Mouse (Mus musculus) left cerebral cortex, postnatal 25 days (tissue): ENCODE data around the gene A930004D18Rik. TPM values are rescaled to one million over a fixed set of nuclear protein-coding genes. Genes with fewer than 3 reads are reported as not detected.
A peak's percentile ranks its signal among the peaks of the same experiment; 100 is the strongest.

Experiments
- DNase-seq, 2 experiments: peaks; one replicate each; pipeline ENCODE4 v3.0.0; 2022; ENCODE audit warnings: low spot score in 2 of 2, mixed read lengths in 1 of 2
- intact Hi-C: fragments of 180-260 bp; cut with DNase I; formaldehyde crosslinking; loops from one replicate; pipeline ENCODE4 v1.15.1; 2025
- total RNA-seq, 2 experiments: library from RNA; stranded (reverse); gene quantifications; 2 replicates each; pipeline ENCODE4 v1.2.3; 2021

A930004D18Rik gene
- total RNA-seq = 1 to 10 TPM; 1.7 to 2.8 TPM

DNA sequence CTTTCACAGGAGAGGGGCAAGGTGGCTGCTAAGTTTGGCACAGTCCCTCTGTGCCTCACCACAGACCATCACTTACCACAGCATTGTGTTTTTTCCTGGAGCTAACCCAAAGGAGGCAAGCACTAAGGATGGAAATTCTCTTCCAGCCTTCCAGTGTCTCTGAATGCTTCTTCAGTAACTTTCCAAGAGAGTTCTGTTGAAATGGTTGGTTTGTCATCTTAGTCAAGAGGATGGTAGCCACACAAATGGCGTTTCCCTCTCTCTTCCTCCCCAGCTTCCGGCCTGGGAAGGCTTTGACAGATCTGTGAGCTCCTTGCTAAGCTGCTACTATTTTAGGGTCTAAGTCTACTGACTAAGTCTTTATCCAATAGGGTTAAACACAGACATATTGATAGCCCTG lies at the start of gene A930004D18Rik:
Gene A930004D18Rik, minus strand, starts transcription at position 247 of the 400 bp plus-strand sequence.
- no peak for DNase-seq
- intact Hi-C loops = no loop called here

DNA sequence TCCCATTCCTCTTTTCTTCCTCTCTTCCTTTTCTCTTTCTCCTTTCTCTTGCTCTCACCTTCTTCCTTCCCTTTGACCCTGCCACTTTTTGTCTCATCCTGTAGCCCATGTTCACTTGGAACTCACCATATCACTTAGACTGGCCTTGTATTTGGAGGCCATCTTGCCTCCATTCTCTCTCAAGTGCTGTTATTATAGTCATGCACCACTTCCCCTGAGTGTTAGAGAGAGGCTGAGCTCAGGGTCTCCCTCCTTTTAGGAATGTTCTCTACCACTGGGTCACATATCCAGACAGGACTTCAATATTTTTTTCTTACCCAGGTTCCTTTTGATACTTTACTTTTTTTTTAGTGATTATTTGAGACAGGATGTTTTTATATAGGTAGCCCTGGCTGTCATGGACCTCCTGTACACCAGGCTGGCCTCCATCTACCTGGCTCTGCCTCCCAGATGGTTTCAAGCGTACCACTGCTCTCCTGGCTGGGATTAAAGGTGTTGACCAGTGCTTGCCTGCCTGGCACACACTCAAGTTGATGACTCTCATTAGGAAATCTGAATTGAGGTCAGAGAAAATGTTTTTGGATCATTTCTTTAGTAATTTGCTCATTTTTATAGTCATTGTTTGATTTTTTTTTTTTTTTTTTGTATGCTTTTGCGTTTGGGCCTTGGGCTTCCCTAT lies 42.8 kb upstream of the A930004D18Rik start:
- no peak for DNase-seq
- intact Hi-C loops = no loop called here

DNA sequence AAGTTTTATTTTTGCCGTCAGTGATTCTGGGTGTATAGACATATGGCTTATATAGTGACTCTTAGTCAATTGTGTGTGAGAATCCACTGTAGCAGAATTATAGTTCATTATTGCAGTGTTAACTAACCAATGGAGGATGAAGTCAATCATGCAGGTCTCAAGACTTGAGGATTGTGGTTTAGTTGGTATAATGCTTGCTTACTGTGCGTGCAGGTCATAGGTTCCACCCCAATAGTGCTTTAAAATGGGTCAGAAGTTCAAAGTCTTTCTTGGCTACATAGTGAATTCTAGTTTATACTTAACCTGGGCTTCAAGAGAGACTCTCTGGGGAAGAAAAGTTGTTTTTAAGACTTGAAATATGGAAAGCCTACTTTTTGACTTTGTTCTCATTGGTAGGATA lies 34.4 kb upstream of the A930004D18Rik start:
- no peak for DNase-seq
- intact Hi-C loops = no loop called here

DNA sequence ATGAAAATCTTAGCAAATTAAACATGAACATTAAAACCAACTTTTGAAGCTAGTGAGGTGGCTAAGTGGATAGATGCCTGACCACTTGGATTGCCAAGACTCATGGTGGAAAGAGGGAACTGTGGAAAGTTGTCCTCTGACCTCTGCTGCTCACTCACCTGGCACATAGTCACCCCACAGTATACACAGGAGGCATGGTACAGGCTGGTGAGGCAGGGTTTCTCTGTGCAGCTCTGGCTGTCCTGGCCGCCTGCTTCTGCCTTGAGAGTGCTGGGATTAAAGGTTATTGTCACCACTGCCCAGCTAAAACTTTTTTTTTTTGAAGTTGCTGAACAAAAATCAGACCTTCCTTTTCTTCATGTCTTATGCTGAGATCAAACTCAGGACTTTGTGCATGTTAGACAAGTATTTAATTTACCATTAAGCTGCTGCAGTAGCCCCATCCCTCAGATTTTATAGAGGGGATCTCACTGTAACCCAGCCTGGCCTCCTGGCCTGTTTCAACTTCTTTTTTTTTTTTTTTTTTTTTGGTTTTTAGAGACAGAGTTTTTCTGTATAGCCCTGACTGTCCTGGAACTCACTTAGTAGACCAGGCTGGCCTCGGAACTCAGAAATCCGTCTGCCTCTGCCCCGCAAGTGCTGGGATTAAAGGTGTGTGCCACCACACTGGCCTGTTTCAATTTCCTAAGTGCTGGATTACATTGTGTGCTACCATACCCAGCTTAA lies 30.7 kb upstream of the A930004D18Rik start:
- DNase-seq = no peak
- intact Hi-C loops = no loop called here

DNA sequence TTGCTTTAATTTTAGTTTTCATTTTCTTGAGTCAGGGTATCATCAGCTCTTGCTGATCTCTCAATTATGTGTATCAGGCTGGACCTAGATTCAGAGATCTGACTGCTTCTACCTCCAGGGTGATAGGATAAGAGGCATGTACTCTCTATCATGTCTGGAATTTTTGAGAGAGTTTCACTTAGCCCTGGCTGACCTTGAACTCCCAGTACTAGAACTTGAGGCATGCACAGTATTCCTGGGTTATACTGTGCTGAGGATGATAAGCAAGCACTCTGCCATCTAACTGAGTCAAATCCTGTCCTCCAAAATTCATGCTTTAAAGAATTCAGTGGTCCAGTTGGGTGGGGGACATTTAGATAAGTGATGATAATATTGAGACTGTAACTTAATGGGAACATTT lies 28.9 kb upstream of the A930004D18Rik start:
- intact Hi-C loops = no loop called here
- DNase-seq = no peak

DNA sequence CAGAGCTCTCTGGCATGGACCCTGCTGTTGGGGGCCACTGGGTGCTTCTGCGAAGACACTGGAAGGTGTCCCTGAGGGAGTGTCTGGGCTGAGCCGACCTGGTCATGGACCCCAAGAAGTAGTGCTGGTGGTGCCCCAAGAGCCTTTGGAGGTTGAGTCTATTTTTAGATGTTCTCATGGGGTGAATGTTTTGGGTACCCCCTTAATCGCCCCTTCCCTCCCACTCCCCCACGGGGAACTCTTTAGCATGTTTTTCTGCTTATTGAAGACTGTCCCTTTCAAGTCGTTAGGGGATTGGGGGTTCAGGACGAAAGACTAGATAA lies 28.1 kb upstream of the A930004D18Rik start:
- intact Hi-C loops = loop anchor here (2.0 kb wide), 1 partner anchor 39 kb away; no protein-coding TSS in a partner anchor
- no peak for DNase-seq

DNA sequence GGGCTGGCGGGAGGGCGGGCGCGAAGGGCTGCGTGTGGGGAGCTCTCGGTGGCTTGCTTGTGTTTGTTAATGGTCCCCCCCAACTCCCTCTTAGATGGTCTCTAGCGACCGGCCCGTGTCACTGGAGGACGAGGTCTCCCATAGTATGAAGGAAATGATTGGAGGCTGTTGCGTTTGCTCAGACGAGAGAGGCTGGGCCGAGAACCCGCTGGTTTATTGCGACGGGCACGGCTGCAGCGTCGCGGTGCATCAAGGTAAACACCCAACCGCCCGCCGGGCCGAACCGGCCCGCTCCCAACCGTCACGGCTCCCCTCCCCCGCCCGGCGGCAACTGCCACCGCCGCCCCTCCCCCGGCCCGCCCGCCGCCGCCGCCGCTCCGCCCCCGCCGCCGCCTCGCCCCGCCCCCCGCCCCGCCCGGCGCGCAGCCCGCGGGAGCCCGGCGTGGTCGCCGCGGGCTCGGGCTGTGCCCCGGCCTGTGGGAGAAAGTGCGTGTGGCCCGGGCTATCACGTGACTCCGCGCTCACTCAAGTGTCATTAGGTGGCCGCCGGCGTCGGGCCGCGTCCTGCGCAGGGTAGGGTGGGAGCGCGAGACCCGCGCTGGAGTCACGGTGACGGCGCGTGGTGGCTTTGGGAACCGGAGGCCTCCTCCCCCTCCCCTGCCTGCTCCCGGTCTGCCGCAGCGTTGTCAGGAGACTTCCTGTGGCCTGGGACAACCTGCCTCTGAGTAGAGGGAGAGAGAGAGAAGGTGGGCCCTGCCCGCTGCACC lies 27.6 kb upstream of the A930004D18Rik start:
- peak; percentile 50 to 65 for DNase-seq
- intact Hi-C loops = loop anchor here (1.0 to 2.0 kb wide), 2 partner anchors 9 to 38 kb away; no protein-coding TSS in a partner anchor

DNA sequence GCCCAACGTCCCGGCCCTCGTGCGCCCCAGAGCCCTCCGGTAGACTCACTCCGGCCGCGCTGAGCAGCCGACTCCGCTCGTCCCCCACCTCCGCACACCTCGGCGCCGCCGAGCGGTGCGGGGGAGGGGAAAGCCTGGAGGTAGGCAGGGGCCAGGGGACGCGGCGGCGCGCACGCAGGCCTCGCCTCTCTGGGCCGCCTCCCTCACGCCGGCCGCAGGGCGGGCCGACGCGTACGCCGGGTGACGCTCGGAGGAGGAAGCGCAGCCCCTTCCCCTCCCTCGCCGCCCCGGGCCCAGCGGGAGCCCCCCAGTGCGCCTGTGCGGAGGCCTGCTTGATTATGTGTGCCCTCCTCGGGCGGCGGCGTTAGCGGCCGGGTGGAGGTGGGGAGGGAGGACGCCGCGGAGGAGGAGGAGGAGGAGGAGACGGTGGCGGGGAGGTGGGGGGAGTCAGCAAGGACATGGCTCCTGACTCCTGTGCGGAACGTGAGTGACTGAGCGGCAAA lies 26.9 kb upstream of the A930004D18Rik start:
- intact Hi-C loops = loop anchor here (1.0 to 2.0 kb wide), 2 partner anchors 8 to 38 kb away; no protein-coding TSS in a partner anchor

DNA sequence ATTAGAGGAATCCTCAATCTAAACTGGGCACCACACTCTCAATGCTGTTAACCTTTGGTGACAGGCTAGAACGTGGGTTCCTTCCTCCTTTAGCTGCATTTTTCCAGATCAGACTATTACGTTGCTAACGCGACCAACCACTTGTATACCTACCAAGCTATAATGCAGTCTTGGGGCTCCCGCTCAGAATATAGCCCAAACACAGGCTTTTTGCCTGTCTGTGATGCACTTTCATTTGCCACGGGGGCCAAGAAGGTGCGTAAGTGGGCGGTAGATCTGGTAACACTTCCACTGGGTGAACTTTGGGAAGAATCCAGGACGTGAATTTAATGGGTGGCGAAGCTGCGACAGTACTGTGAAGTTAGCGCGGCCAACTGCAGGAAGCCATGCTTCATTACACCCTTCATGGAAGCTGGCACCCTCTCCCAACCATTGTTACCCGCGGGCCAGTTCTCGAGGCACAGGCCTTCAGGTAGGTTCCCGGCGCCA lies 26.3 kb upstream of the A930004D18Rik start:
- intact Hi-C loops = loop anchor here (1.0 to 2.0 kb wide), 2 partner anchors 8 to 37 kb away; no protein-coding TSS in a partner anchor
- peak; percentile 59 to 69 for DNase-seq

More for the DNA sequence above, 26.9 kb upstream of the A930004D18Rik start:
- peak; percentile 93 for DNase-seq

DNA sequence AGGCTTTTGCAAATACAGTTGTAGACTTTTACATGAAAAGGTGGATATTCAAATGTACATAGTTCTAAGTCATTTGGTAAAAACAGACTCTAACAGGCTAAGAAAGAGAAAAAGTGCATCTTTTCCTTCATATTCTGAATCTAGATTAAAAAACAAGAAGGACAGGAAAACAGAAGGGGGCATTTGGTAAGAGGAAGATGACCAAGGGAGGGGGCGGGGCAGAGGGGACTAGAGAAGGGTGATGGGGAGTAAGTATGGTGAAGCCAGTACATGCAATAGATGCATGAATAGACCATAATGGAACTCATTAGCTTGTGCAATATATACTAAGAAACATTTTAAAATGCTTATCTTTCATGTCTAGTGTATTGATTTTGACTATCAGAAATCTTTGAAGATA lies 22.9 kb upstream of the A930004D18Rik start:
- intact Hi-C loops = no loop called here
- no peak for DNase-seq

DNA sequence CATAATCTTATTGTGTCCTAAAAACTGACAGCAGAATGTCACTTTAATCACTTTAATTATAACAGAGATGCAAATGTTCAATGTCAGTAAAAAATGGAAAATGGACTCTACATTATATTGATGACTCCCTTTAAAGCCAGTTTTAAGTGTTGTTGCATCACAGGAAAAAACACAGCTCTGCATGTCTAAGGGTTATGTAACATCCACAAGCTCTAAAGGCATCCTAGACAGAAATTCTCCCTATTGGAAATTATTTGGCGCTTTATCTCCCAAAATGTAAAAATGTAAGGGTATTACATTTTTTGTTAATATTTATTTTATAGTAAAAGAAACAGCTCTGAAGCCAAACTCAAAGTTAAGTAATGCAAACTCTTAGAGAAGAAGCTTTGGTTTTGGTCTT lies 22.4 kb upstream of the A930004D18Rik start:
- intact Hi-C loops = loop anchor here (5.0 kb wide), 2 partner anchors 147 to 617 kb away; partner anchors contain the start of gene Bmi1
- DNase-seq = no peak

DNA sequence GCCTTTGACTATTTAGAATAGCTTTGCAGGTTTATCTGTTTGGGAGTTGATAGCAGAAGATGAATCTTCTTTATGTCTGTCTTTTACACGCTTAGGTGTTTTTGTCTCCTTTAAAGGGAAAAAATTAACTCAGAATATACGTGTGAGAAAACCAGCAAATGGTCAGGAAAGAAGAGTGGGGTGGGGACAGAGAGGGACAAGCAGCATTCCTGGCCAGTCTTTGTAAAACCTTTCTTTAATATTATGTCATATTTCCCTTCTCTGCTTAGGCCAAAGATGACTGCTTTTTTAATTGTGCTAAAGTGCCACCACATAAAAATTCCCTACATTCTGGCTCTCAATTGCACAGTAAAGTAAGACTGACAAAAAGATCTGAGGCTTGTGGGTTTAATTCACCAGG lies 21.5 kb upstream of the A930004D18Rik start:
- DNase-seq = no peak
- intact Hi-C loops = loop anchor here (5.0 kb wide), 2 partner anchors 148 to 618 kb away; partner anchors contain the start of gene Bmi1

DNA sequence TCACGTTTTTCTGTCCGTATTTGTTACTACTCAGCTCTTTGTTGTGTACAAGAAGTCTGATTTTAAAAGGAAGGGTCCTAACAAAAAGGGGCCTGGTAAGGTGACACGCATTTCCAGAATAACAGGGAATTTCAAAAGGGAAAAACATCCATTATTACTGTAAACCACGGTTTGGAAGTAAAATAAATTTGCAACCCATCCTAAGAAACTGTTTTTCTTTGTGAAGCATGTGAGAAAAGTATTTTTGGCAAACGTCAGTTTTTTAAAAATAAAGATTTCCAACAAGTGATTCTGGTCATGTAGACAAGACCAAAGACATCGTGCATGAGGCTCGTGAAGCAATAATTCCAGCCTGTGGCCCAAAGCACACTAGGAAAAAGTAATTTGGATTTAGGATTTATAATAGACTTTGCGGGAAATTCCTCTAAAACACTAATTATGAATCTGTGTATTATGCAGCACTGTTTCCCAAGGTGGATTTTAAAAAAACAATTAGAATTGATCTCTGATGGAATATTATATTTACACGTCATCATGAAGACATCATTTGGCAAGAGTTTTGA lies 20.7 kb upstream of the A930004D18Rik start:
- intact Hi-C loops = loop anchor here (5.0 kb wide), 2 partner anchors 149 to 619 kb away; partner anchors contain the start of gene Bmi1
- no peak for DNase-seq

DNA sequence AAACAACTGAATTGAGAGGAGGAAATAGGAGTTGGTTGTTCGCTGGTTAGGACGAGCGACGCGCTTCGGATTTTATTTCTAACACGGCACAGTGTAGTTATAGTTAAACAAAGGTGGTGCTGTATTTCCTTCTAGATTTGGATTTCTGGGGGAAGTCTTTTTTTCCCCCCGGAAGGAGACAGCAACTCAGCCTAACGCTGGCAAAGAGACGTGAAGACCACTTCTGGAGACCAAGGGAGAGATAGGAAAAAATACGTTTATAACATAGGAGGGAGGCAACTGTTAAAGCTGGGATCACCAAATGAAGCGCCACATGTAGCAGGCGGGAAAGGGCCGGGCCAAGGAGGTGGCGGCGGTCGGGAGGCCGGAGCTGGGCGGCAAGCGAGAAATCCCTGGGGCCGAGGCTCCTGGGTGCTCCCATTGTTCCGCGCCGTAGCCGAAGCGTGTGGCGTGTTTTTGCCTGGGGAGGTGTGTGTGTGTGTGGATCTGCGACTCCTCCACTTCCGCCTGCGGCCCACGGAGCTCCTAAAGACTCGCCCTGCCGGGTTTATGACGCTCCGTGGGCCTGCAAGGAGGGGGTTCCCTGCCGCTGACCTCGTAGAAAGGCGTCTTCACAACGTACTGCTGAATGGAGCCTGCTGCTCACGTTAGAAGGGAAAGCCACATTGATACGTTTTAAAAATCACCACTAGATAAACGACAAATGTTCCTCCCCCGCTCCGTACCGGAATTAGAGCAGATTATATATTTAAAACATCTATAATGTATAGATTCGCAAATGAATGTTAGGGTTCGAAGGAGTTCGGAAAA lies 20.0 kb upstream of the A930004D18Rik start:
- intact Hi-C loops = loop anchor here (2.0 to 5.0 kb wide), 3 partner anchors 29 to 620 kb away; partner anchors contain the start of gene Bmi1
- DNase-seq = peak; percentile 60 to 65

DNA sequence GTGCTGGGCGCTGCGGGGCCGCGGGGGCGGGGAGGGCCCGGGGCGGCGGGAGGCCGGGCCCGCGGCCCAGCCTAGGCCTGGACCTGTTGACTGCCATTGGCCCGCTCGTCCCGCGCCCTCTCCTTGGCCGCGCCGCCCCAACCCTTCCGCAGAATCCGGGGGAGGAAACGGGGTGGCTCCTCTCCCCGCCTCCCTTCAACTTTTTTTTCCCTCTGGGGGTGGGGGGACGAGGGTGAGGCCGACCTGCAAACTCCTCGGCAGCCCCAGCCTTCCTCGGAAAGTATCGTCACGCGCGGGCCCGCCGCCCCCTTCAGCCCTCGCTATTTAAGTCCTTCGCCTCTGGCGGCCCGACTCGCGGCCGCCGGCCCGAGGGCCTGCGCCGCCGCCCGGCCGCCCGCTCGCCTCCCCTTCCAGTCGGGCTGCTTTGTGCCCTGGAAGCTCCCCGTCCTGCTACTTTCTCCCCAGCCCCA lies 19.3 kb upstream of the A930004D18Rik start:
- intact Hi-C loops = loop anchor here (1.0 to 5.0 kb wide), 5 partner anchors 7 to 620 kb away; partner anchors contain the start of gene Bmi1
- peak; percentile 80 to 89 for DNase-seq

DNA sequence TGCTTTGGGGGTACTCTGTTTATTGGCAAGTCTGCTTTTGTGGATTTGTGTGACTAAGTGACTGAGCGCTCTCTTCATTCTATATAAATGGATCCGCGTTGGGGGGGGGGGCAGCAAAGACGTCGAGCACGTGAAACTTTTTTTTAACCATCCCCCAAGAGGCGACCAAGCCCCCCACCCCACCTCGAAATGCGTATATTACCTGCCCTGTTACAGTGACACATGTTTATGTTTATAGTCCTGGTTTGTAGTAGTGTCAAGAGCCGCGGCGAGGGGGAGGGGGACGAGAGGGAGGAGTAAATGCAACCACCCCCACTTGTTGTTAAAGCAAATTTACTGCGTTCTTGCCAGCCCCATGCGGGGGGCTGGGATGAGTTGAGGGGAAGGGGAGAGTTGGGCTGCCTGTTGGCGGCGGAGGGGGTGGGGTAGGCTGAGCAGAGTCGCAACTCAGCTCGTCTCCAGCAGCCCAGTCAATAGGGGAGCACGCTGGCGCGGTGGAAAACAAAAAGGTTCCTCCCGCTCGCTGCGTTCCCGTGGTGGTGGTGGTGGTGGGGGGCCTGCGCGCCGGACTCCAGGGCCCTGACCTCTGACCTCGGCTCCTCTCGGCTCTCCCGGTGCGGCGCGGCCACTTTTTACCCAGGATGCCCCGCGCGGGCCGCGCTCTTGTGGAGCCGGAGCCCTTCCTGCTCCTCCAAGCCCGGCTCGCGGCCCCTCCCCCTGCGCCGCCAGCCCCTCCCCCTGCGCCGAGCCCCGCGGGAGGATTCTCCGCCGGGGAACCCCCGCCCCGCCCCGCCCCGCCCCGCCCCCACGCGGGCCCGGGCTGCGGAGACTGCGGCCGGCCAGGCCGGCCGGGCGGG lies 18.6 kb upstream of the A930004D18Rik start:
- intact Hi-C loops = loop anchor here (1.0 to 5.0 kb wide), 5 partner anchors 8 to 621 kb away; partner anchors contain the start of gene Bmi1
- DNase-seq = peak; percentile 89 to 91
